Mouse (Mus musculus) natural killer cell, adult 2 months (primary cell): ENCODE measurements around the gene H2-DMa.

Experiments used
- DNase-seq, 2 experiments: peaks; one replicate each; pipeline ENCODE4 v3.0.0; 2022; ENCODE audit warnings: low spot score in 2 of 2

The H2-DMa gene

GRCm38 (mm10) chr17:34102831-34103230 is 16.5 kb upstream of the H2-DMa start:
- no peak for DNase-seq

- no peak for DNase-seq
Observed at GRCm38 (mm10) chr17:34104804-34105203, 14.5 kb upstream of the H2-DMa start.

GRCm38 (mm10) chr17:34106555-34106954 is 12.8 kb upstream of the H2-DMa start:
- DNase-seq, result no peak

- DNase-seq, result no peak
Observed at GRCm38 (mm10) chr17:34107109-34107867, 12.1 kb upstream of the H2-DMa start.

GRCm38 (mm10) chr17:34108460-34108859 is 10.9 kb upstream of the H2-DMa start:
- no peak for DNase-seq

GRCm38 (mm10) chr17:34109038-34109805 is 10.1 kb upstream of the H2-DMa start:
- no peak for DNase-seq

- no peak for DNase-seq
Observed at GRCm38 (mm10) chr17:34109806-34110195, 9.5 kb upstream of the H2-DMa start.

- no peak for DNase-seq
Observed at GRCm38 (mm10) chr17:34110309-34110708, 9.0 kb upstream of the H2-DMa start.

GRCm38 (mm10) chr17:34114114-34114513 is 5.2 kb upstream of the H2-DMa start:
- no peak for DNase-seq

GRCm38 (mm10) chr17:34116736-34117370 is 2.5 kb upstream of the H2-DMa start:
- no peak for DNase-seq

- DNase-seq, result no peak
Observed at GRCm38 (mm10) chr17:34117421-34118112, 1.8 kb upstream of the H2-DMa start.

- peak; percentile 55 to 59 for DNase-seq
Observed at GRCm38 (mm10) chr17:34118113-34118872, 1.0 kb upstream of the H2-DMa start.

- no peak for DNase-seq
Observed at GRCm38 (mm10) chr17:34118873-34119248, 480 bp upstream of the H2-DMa start.

GRCm38 (mm10) chr17:34120180-34120723 is 911 bp downstream of the H2-DMa start:
- DNase-seq, result peak; percentile 57 to 68

- peak; percentile 70 to 76 for DNase-seq
Observed at GRCm38 (mm10) chr17:34120814-34121171, 1.5 kb downstream of the H2-DMa start.

GRCm38 (mm10) chr17:34121172-34121878 is 2.0 kb downstream of the H2-DMa start:
- peak; percentile 43 to 53 for DNase-seq

- peak in 1 of 2 experiments; percentile 41 for DNase-seq
Observed at GRCm38 (mm10) chr17:34121879-34122187, 2.5 kb downstream of the H2-DMa start.

- DNase-seq, result peak; percentile 96 to 97
Observed at GRCm38 (mm10) chr17:34122188-34122984, 3.0 kb downstream of the H2-DMa start, which contains the start of gene Brd2. Gene Brd2, minus strand, starts transcription at chr17:34122634.

GRCm38 (mm10) chr17:34123111-34123510 is 3.8 kb downstream of the H2-DMa start:
- no peak for DNase-seq

- no peak for DNase-seq
Observed at GRCm38 (mm10) chr17:34123518-34123917, 4.2 kb downstream of the H2-DMa start.
